Mouse (Mus musculus): Measurements from ENCODE around the gene Klhdc10.

DNA sequence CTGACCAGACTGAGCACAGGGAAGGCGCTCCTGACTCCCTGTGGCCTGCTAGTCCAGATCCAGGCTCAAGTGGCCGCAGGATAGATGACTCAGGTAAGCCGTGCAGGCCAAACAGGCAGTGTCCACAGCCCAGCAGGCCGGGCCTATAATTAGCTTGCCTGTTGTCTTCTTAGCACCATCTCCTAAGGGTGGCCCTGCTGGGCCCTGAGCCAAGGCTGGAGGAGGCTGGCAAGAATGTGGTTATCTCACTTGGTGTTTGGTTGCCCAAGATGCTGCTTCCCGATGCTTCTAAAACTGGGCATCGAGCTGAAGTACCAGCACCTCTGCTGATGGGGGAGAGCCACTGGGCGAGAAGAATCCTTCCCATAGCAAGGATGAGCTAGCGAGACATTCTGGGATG, 46.0 kb upstream of the Klhdc10 start:
- no peak for TF ChIP-seq TAL1 (conservative IDR thresholded peaks at IDR 0.05; ENCODE audit: low read depth, low read length)
- no peak for TF ChIP-seq CTCF (IDR thresholded peaks at IDR 0.05; ENCODE audit: low read depth, low read length)
- TF ChIP-seq GATA1 (IDR thresholded peaks at IDR 0.05; ENCODE audit: borderline replicate concordance, low read length): no peak
